Mouse (Mus musculus): ENCODE results near the gene Cgn.

DNA sequence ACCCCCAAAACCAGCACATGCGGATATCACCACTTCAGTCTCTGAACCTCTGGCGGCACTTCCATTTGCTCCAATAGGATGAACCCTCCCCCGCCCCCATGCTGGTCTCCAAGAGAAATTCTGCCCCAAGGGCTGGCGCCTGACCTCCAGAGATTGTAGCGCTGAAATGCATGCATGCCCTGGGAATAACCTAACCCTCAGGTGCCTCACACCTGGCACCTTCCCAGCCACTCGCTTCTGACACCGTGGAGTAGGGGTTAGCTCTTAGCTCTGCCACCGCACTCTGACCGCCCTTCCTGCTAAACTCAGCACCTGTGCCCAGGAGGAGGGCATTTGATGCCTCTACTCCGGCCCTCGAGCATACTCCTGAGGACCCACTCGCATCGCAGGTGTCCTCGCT is 334 bp downstream of the Cgn start:
- TF ChIP-seq GATA1 (IDR thresholded peaks at IDR 0.05; ENCODE audit: borderline replicate concordance, low read length) (no peak), FLI1 (IDR thresholded peaks at IDR 0.05; ENCODE audit: low read length) (no peak)

Data from megakaryocyte, embryonic 14.5 days (primary cell).